Mouse (Mus musculus): Measurements from ENCODE around the gene Sik2. TPM values are rescaled to one million over a fixed set of nuclear protein-coding genes. Genes with fewer than 3 reads are reported as not detected.

Sik2 gene
- polyA plus RNA-seq, 1 experiment = 9.9 TPM

- peaks cover 29% of the 10 kb centered on the region for H3K36me3 ChIP-seq (ENCODE audit: control insufficient read depth, insufficient read depth, low read length)
- H3K4me3 ChIP-seq (ENCODE audit: low read depth, low read length) = no peak overlapping the region
- no peak for TF ChIP-seq POLR2A (IDR thresholded peaks at IDR 0.05; ENCODE audit: low read depth, low read length)
- TF ChIP-seq CTCF (IDR thresholded peaks at IDR 0.05; ENCODE audit: extremely low read depth, insufficient read length, insufficient replicate concordance, low read depth, low read length) = no peak
- H3K4me1 ChIP-seq (ENCODE audit: control insufficient read depth, insufficient read depth, insufficient read length, low read length) = no peaks in the 10 kb centered on the region; the same call in 1 of the 2 replicates
- no peak overlapping the region for H3K27ac ChIP-seq (ENCODE audit: insufficient read depth, low read depth, low read length)
- H3K27me3 ChIP-seq (ENCODE audit: control insufficient read depth, insufficient read depth, low read length) = no peaks in the 10 kb centered on the region
- 95% methylated on average over 18 of the region's 18 CpGs for WGBS
Observed at GRCm38 (mm10) chr9:50861119-50861839, 147.6 kb downstream of the Sik2 start.

- no peaks in the 10 kb centered on the region for H3K27me3 ChIP-seq (ENCODE audit: control insufficient read depth, insufficient read depth, low read length)
- 92% methylated on average over 6 of the region's 6 CpGs for WGBS
- no peak overlapping the region for H3K27ac ChIP-seq (ENCODE audit: insufficient read depth, low read depth, low read length)
Observed at GRCm38 (mm10) chr9:50858681-50859080, 150.2 kb downstream of the Sik2 start.

GRCm38 (mm10) chr9:50857082-50857641, 151.7 kb downstream of the Sik2 start:
- WGBS = under 1% methylated on average over 46 of the region's 46 CpGs
- H3K27me3 ChIP-seq (ENCODE audit: control insufficient read depth, insufficient read depth, low read length) = no peaks in the 10 kb centered on the region
- H3K27ac ChIP-seq (ENCODE audit: insufficient read depth, low read depth, low read length) = no peak overlapping the region
- TF ChIP-seq CTCF (IDR thresholded peaks at IDR 0.05; ENCODE audit: extremely low read depth, insufficient read length, insufficient replicate concordance, low read depth, low read length) = no peak
- no peak for TF ChIP-seq POLR2A (IDR thresholded peaks at IDR 0.05; ENCODE audit: low read depth, low read length)
- H3K4me1 ChIP-seq (ENCODE audit: control insufficient read depth, insufficient read depth, insufficient read length, low read length) = no peaks in the 10 kb centered on the region; the same call in 1 of the 2 replicates
- H3K36me3 ChIP-seq (ENCODE audit: control insufficient read depth, insufficient read depth, low read length) = peaks cover 12% of the 10 kb centered on the region
- H3K4me3 ChIP-seq (ENCODE audit: low read depth, low read length) = peak overlapping the region; percentile 98

More at GRCm38 (mm10) chr9:50858681-50859080, 150.2 kb downstream of the Sik2 start:
- Histone ChIP-seq H3K4me1 (ENCODE audit: control insufficient read depth, insufficient read depth, insufficient read length, low read length) (no peaks in the 10 kb centered on the region; the same call in 1 of the 2 replicates), H3K4me3 (ENCODE audit: low read depth, low read length) (no peak overlapping the region), H3K36me3 (ENCODE audit: control insufficient read depth, insufficient read depth, low read length) (peaks cover 22% of the 10 kb centered on the region)
- TF ChIP-seq POLR2A (IDR thresholded peaks at IDR 0.05; ENCODE audit: low read depth, low read length) (no peak), CTCF (IDR thresholded peaks at IDR 0.05; ENCODE audit: extremely low read depth, insufficient read length, insufficient replicate concordance, low read depth, low read length) (no peak)

GRCm38 (mm10) chr9:50856341-50857081, 152.4 kb downstream of the Sik2 start:
- no peaks in the 10 kb centered on the region; the same call in 1 of the 2 replicates for H3K4me1 ChIP-seq (ENCODE audit: control insufficient read depth, insufficient read depth, insufficient read length, low read length)
- peak overlapping the region; percentile 98 for H3K4me3 ChIP-seq (ENCODE audit: low read depth, low read length)
- H3K36me3 ChIP-seq (ENCODE audit: control insufficient read depth, insufficient read depth, low read length) = peaks cover 7% of the 10 kb centered on the region; the same call in 1 of the 2 replicates
- no peaks in the 10 kb centered on the region for H3K27me3 ChIP-seq (ENCODE audit: control insufficient read depth, insufficient read depth, low read length)
- H3K27ac ChIP-seq (ENCODE audit: insufficient read depth, low read depth, low read length) = peak overlapping the region; percentile 34; the same call in 1 of the 2 replicates
- WGBS = 6% methylated on average over 45 of the region's 45 CpGs
- no peak for TF ChIP-seq CTCF (IDR thresholded peaks at IDR 0.05; ENCODE audit: extremely low read depth, insufficient read length, insufficient replicate concordance, low read depth, low read length)
- TF ChIP-seq POLR2A (IDR thresholded peaks at IDR 0.05; ENCODE audit: low read depth, low read length) = no peak

- H3K27me3 ChIP-seq (ENCODE audit: control insufficient read depth, insufficient read depth, low read length) = no peaks in the 10 kb centered on the region
- 85% methylated on average over 5 of the region's 5 CpGs for WGBS
- TF ChIP-seq POLR2A (IDR thresholded peaks at IDR 0.05; ENCODE audit: low read depth, low read length) = no peak
- TF ChIP-seq CTCF (IDR thresholded peaks at IDR 0.05; ENCODE audit: extremely low read depth, insufficient read length, insufficient replicate concordance, low read depth, low read length) = no peak
- H3K4me3 ChIP-seq (ENCODE audit: low read depth, low read length) = no peak overlapping the region
- H3K27ac ChIP-seq (ENCODE audit: insufficient read depth, low read depth, low read length) = 0 out of 2 replicates have a peak overlapping the region, but pooled peaks have one; percentile 34
- H3K4me1 ChIP-seq (ENCODE audit: control insufficient read depth, insufficient read depth, insufficient read length, low read length) = peaks cover 3% of the 10 kb centered on the region; the same call in 1 of the 2 replicates
- H3K36me3 ChIP-seq (ENCODE audit: control insufficient read depth, insufficient read depth, low read length) = peaks cover 3% of the 10 kb centered on the region; the same call in 1 of the 2 replicates
Observed at GRCm38 (mm10) chr9:50855780-50856179, 153.1 kb downstream of the Sik2 start.

GRCm38 (mm10) chr9:50855133-50855766, 153.6 kb downstream of the Sik2 start:
- WGBS = 91% methylated on average over 5 of the region's 5 CpGs
- no peak overlapping the region for H3K27ac ChIP-seq (ENCODE audit: insufficient read depth, low read depth, low read length)
- TF ChIP-seq CTCF (IDR thresholded peaks at IDR 0.05; ENCODE audit: extremely low read depth, insufficient read length, insufficient replicate concordance, low read depth, low read length) = no peak
- no peak for TF ChIP-seq POLR2A (IDR thresholded peaks at IDR 0.05; ENCODE audit: low read depth, low read length)
- H3K27me3 ChIP-seq (ENCODE audit: control insufficient read depth, insufficient read depth, low read length) = no peaks in the 10 kb centered on the region
- H3K36me3 ChIP-seq (ENCODE audit: control insufficient read depth, insufficient read depth, low read length) = peaks cover 3% of the 10 kb centered on the region; the same call in 1 of the 2 replicates
- H3K4me3 ChIP-seq (ENCODE audit: low read depth, low read length) = no peak overlapping the region
- H3K4me1 ChIP-seq (ENCODE audit: control insufficient read depth, insufficient read depth, insufficient read length, low read length) = peaks cover 6% of the 10 kb centered on the region; the same call in 1 of the 2 replicates

Measured in small intestine, adult 2 months (tissue).